ENCODE assay signal across 21 mouse cellular contexts in the genomic region with DNA sequence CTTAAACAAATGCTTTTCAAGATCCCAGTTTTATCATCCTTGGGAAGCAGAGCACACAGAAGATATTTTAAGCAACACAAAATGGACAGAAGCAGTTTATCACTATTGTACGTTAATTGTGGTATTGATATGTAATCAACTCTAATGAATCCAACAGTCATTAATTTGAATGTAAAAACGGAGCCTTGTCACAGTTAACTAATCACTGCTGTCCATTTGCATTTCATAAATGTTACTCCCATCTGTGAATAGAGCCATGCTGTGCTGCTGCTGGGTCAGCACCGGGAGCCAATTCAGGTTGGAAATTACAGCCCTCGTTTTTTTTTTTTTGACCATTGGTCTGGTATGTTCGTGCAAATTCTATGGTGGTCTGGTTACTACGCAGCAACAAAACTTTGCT.
A peak's percentile ranks its signal among the peaks of the same experiment; 100 is the strongest.
DNase-seq lines count a peak whose midpoint lies in the region; ATAC-seq lines count a peak whose summit lies in the region.
"Had no signal": no experiment of that assay in that cellular context is flagged by ENCODE, and none has a peak within 500 bp of the region (broad histone marks: within the 10 kb centered on the region; RNA-seq: fewer than 3 reads in every experiment).

No protein-coding gene starts in this region.

- H3K27ac ChIP-seq in forebrain, embryonic 15.5 days (replicated peaks): no peak overlapping the region
- no peak overlapping the region for H3K27ac ChIP-seq in forebrain, embryonic 16.5 days (ENCODE audit: low read length)
- H3K27ac ChIP-seq: embryonic facial prominence, embryonic 13.5 days; embryonic facial prominence, embryonic 15.5 days; forebrain, embryonic 10.5 days; forebrain, embryonic 13.5 days had no signal

- peak; percentile 58; the same call in 1 of the 2 replicates for ATAC-seq in forebrain, embryonic 15.5 days (replicated peaks)
- no peak for ATAC-seq in forebrain, embryonic 16.5 days
- ATAC-seq: forebrain, embryonic 13.5 days; Patski had no signal

- DNase-seq in Muller cell, postnatal 12 days (ENCODE audit: inconsistent ontology term): peak; percentile 19
- DNase-seq in R1 (ENCODE audit: low read depth, low spot score): peak; percentile 4
- DNase-seq in cerebellum, postnatal 14 days: no peak
- no peak for DNase-seq in lung, postnatal 25 days (ENCODE audit: low spot score)
- DNase-seq: adrenal gland, adult 2 months; adrenal gland, postnatal 10 days; adrenal gland, postnatal 25 days; cerebellum, adult 11-12 months; cerebellum, adult 2 months; cerebellum, adult 9-10 months; cerebellum, postnatal 10 days; cerebellum, postnatal 36 days; embryo, embryonic 11 days had no signal

- H3K4me3 ChIP-seq in forebrain, embryonic 15.5 days: no peak overlapping the region
- no peak overlapping the region for H3K4me3 ChIP-seq in forebrain, embryonic 16.5 days (replicated peaks; ENCODE audit: low read length)
- H3K4me3 ChIP-seq: embryonic facial prominence, embryonic 13.5 days; embryonic facial prominence, embryonic 15.5 days; erythroblast, embryonic 14.5 days; forebrain, embryonic 10.5 days; forebrain, embryonic 13.5 days had no signal

- peaks cover 5% of the 10 kb centered on the region for H3K4me1 ChIP-seq in forebrain, embryonic 15.5 days
- H3K4me1 ChIP-seq in forebrain, embryonic 16.5 days (replicated peaks; ENCODE audit: control insufficient read depth, insufficient read depth, low read length): peaks cover 2% of the 10 kb centered on the region
- H3K4me1 ChIP-seq: embryonic facial prominence, embryonic 13.5 days; embryonic facial prominence, embryonic 15.5 days; forebrain, embryonic 10.5 days; forebrain, embryonic 13.5 days had no signal

- H3K9ac ChIP-seq in forebrain, embryonic 15.5 days (replicated peaks): no peak overlapping the region
- no peak overlapping the region for H3K9ac ChIP-seq in forebrain, embryonic 16.5 days (replicated peaks; ENCODE audit: low read depth, low read length)
- H3K9ac ChIP-seq: embryonic facial prominence, embryonic 13.5 days; embryonic facial prominence, embryonic 15.5 days; forebrain, embryonic 13.5 days had no signal

- H3K27me3 ChIP-seq in forebrain, embryonic 15.5 days: no peaks in the 10 kb centered on the region
- H3K27me3 ChIP-seq in forebrain, embryonic 16.5 days (replicated peaks; ENCODE audit: control insufficient read depth, insufficient read depth, low read length): no peaks in the 10 kb centered on the region
- H3K27me3 ChIP-seq: embryonic facial prominence, embryonic 13.5 days; embryonic facial prominence, embryonic 15.5 days; forebrain, embryonic 13.5 days had no signal

- H3K36me3 ChIP-seq in forebrain, embryonic 15.5 days: no peaks in the 10 kb centered on the region
- H3K36me3 ChIP-seq in forebrain, embryonic 16.5 days (ENCODE audit: control insufficient read depth, insufficient read depth): no peaks in the 10 kb centered on the region
- H3K36me3 ChIP-seq: embryonic facial prominence, embryonic 13.5 days; embryonic facial prominence, embryonic 15.5 days; forebrain, embryonic 10.5 days had no signal

- H3K9me3 ChIP-seq in forebrain, embryonic 15.5 days: no peaks in the 10 kb centered on the region
- no peaks in the 10 kb centered on the region for H3K9me3 ChIP-seq in forebrain, embryonic 16.5 days (ENCODE audit: control insufficient read depth, low read length)
- H3K9me3 ChIP-seq: embryonic facial prominence, embryonic 13.5 days; embryonic facial prominence, embryonic 15.5 days; forebrain, embryonic 10.5 days; forebrain, embryonic 13.5 days had no signal

- WGBS in forebrain, embryonic 15.5 days: 35% methylated on average over 6 of the region's 6 CpGs
- 31% methylated on average over 6 of the region's 6 CpGs for WGBS in forebrain, embryonic 16.5 days

- H3K4me2 ChIP-seq in forebrain, embryonic 15.5 days (replicated peaks): no peak overlapping the region
- H3K4me2 ChIP-seq in forebrain, embryonic 16.5 days (ENCODE audit: low read length): no peak overlapping the region
- H3K4me2 ChIP-seq: embryonic facial prominence, embryonic 13.5 days; embryonic facial prominence, embryonic 15.5 days; forebrain, embryonic 13.5 days had no signal

Comparison
In these comparisons a context has a peak if more than half of its experiments do, and no peak if none do; other contexts are left out.
1. DNase-seq: peak in Muller cell, postnatal 12 days (single experiment) and R1 (single experiment); none in cerebellum, postnatal 14 days (0 of 2) and lung, postnatal 25 days (single experiment).